Mouse (Mus musculus): ENCODE results near the gene Baat.
"Not testable (repeated sequence)": the region's sequence is repeated elsewhere in the genome, so short reads cannot be mapped to it uniquely, and the experiment has no call there.

Gene Baat

DNA sequence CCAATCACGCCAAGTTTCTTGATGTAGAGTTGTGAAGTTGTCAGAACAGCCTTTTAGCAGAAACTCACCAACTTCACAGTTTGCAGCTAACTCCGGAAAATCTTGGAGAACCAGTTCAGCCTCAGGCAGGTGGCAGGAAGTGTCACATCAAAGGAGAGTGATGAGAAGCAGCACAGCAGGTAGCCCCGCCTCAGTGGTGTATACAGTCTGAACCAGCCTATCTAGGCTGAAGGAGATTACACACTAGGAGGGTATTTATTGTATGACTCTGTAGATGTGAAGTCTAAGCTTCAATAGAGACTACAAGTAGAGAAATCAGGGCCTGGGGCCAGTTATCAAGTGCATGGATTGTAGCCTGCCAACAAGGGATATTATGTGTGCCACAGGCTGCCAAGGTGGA lies 25.5 kb downstream of the Baat start:
- no peak for DNase-seq

DNA sequence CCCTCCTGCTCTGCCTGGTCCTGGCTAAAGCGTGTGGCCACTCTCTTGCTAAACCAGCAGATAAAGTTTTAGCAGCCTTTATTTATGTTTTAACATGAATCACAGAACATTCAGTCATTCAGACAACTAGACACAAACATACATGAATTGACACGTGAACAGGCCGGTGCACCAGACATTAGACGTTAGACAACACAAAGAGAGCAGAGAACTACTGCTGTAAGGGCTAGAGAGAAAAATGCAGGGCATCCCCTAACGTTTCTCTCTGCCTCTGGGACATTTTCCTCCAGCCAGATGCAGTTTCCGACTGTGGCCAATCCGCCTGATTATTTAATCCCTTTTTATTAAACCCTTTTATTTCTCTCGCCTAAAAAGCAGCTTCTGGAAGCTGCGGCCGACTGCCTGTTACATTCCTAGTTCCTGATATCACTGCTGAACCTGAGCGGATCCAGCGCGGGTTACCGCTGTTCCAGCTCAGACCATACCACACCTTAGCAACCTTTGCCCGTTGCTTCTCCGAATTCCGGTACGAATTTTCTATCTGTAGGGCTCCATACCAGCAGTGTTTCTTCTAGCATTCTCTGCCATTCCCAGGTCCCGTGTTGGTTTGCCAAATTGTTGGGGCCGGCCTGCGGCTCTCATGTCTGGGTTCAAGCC lies 26.1 kb downstream of the Baat start:
- DNase-seq: no peak

DNA sequence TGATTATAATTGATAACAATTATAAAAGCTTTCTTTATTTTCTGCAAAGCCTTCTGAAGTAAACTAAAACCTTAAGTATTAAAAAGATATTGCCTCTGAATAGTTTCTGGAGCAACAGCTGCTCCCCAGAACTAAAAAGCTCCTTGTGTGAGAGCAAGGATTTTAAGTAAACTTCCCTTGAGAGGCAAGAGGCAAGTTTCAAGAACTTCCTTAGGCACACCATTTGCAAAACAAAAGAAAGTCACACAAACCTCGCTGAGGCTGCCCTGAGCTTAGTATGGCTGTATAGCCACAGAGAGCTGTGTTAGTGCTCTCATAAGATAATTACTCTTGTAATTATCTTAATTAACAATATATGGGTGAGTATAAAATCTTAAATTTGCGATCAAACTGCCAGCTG lies 27.3 kb downstream of the Baat start:
- not testable (repeated sequence) for DNase-seq

DNA sequence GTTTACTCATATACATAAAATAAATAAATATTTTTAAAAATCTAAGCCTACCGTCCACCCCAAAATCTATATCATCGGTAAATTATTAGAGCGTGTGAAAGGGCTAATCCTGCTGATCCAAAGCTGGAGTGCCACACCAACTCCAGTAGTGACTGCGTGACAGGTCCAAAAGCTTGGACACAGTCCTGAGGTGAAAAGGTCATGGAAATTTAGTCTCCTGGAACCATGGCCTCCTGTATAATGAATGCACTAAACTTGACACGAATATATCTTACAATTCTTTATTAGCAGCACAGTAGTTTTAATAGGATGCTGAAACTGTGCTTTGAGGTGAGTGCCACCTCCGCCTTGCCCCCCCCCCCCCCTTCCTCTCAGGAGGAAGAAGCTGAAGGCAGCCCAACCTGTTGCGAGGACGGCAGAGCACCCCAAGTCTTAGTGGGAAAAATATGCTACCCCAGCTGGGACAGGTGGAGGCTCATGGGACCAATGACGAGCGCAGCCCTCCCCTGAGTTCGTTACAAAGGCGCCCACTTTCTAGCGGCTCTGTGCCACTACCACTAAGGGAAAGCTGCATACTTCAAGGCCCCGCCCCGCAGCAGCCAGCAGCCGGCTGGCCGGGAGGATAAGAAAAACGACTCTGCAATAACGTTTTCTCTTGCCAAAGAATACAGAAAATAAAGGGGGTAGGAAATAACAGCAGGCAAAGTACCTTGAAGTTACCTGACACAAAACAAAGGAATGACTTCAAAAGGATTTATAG lies 28.1 kb downstream of the Baat start:
- no peak for DNase-seq

DNA sequence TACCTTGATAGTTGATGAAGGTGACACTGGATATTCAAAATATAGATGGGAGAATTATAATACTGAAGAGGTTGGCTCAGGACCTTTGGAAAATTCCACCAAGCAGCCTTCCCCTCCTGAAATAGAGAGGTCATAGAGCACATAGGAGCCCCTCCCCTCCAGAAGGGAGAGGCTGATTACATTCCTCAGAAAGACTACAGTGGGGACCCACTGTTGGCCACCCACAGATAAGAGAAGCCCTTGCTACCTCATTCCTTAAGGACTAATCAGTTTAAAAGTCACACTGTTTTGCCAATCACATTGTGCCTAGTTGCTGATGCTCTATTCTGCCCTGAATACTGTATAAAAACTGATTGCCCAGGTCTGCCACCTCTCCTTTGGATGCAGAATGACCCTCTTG lies 31.8 kb downstream of the Baat start:
- DNase-seq: no peak

DNA sequence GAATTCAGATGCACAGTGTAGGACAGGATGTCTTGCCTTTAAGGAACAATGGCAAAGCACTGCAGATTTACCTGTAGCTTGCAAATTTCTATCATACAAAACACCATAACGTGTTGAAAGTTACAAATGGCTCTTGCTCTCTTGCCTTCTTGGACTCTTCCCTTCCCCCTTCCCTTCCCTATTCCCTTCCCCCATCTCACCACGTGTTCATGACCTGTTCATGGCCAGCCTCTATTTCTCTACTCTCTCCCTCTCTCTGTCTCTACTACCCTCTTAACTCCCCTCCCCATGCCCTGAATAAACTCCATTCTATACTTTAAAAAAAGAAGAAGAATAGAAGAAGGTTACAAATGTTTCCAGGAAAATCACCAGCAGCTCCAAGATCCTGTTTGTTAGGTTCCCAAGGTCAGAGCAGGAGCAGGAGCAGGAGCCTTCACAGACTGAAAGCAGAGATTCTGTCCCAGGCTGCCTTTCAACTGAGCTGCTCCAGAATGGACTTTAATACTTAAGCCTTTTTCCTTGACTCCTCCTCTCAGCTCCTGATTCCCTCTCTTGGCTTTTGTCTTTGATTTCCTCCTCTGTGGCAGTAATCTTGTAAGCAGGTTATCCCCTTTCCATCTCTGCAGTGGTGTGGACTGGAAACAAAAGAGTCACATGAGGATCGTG lies 32.8 kb downstream of the Baat start, which contains the start of gene Acnat1:
Gene Acnat1, minus strand, starts transcription at position 478 of the 666 bp plus-strand sequence.
- DNase-seq: no peak

DNA sequence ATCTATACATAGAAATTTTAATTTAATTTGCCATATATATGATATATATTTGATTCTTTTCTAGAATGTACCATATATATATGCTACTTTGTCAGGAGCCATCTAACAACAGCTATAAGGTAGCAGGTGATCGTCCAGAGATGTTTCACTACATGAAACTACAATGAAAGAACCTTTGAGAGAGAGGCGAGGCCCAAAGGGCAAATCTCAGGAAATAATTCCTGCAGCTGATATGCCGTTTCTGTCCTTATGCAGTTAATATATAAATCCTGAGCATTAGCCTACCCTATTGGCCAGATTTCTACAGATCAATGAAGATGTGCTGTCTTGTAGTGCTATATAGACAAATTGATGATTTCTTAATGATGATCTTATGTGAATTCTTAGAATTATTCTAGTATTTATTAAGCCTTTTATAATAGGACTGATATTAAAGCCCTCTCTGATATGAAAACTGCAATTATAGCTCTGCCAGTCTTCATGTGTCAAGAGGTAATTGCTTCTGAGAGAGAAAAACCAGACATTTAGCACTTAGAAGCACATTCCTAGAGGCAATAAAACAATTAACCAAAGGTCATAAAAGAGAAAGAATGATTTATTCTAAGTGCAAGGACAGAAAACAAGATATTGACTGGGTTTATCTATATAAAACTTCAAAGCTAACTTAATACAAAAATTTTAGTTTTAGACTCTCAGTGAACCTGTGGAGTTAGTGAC lies 36.8 kb downstream of the Baat start:
- no peak for DNase-seq

DNA sequence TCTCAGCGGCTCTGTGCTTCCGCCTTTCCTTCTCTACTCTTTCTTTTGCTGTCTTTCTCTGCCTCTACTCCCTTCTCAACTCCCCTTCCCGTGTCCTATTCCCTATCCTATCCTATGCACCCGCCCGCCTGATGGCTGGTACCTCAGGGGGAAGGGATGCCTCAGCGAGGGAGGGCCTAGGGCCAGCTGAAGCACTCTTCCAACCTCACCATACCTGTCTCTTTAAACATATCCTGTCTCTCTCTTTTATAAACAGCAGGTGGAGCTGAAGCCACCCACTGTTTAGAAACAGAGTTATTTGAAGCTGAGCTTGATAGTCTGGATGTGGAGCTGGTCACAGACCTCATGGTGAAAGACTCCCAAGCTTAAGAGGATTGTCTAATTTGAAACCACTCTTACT lies 39.0 kb downstream of the Baat start:
- no peak for DNase-seq

DNA sequence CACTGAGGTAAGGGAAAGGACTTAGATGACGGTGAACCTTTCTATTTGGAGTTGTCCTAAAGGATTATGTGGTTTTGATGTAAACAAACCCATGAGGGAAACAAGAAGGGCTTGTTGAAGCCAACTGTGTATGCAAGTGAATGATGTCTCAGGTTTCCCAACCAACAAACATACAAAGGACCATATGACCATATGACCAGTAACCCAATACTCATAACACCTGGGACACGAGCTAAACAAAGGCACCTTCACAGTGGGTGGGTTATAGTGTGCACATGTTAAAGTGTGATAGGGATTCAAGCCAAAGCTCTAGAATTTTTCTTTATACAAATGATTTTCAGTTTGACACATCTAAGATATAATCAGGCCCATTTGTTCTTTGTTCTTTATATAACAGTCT lies 50.2 kb downstream of the Baat start:
- DNase-seq: no peak

DNA sequence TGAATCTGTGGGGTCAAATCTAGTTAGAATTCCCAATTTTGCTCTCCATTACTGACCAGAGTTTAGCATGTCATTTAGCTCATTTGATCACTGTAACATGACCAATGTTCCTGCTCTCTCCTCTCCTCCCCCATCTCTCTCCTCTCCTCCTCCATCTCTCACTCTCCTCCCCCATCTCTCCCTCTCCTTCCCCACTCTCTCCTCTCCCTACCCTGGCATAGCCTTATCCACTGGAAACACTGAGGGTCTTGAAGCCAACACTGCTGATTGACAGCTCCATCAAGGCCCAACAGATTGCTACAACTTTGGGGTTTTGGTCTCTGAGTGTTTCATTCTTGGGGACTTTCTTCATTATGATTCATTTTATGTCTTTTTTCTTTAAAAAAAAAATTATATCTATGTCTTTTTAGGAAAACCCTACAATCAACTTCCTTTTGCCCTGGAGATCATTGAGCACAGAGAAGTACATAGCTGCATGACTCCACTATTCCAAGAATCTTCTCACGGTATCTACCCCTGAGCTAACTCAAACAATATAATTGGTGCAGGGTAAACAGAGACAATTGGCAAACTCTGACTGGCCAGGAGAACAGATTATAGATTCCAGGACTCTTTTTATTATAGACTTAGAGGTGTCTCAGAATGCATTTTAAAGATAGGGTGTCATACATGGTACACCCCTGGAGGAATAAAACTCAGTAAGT lies 54.4 kb downstream of the Baat start:
- DNase-seq: no peak

DNA sequence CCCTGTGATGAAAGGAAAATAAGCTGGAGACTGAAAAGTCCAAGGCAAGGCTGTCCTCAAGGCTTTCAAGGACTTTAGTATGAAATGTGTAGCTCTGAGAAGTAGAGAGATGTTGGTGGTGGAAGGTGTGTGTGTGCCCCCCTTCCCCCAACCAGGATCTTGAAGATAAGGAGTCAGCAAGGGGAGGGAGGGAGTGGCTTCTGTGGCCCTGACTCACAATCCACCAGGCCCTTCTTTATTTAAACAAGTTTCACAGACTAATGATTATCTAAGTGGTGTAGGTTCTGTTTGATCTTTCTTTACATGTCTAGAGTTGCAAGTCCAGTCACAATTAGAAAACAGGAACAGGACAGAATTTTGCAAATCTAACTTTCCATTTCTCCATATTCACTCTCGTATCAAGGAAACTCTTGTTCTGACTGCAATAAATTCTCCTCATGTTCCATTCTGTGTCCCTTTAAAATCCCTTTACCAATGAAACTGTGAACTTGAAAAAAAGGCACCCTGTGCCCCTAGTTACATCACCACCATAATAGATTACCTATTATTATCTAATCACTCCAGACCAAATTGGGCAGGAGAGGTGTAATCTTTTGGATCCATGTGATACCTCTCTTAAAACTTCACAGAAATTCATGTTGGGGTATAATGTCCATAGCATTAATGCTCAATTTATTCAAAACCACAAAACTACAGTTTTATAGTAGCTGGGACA lies 55.1 kb downstream of the Baat start:
- not testable (repeated sequence) for DNase-seq
